ENCODE assay signal across 18 mouse cellular contexts in the genomic region with DNA sequence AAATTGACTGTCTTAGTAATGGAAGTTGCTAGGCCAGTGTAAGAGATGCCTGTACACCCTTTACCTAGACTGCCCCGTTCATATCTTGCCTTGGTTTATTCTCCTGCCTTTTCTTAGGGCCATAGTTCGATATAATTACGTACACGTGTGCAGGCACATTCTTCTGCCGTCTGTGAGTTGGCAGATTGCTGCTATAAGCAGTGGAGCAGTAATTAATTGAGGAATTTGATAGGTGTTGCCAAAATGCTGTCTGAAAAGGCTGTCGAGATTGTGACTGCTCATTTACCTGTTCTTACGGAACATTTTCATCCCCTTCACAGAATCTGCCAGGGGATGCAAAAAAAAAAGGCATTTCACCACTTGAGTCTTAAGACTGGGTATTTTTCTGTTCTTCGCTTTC.
"Had no signal": no experiment of that assay in that cellular context is flagged by ENCODE, and none has a peak within 500 bp of the region (broad histone marks: within the 10 kb centered on the region; RNA-seq: fewer than 3 reads in every experiment).

No protein-coding gene starts in this region.

- H3K4me2 ChIP-seq: liver, embryonic 12.5 days; liver, embryonic 15.5 days; lung, embryonic 15.5 days; midbrain, embryonic 13.5 days; neural tube, embryonic 13.5 days had no signal

- H3K27me3 ChIP-seq: liver, embryonic 12.5 days; liver, embryonic 15.5 days; lung, embryonic 15.5 days; megakaryocyte, embryonic 14.5 days; midbrain, embryonic 13.5 days; neural tube, embryonic 13.5 days had no signal

- ATAC-seq: liver, embryonic 12.5 days; midbrain, embryonic 13.5 days had no signal

- H3K4me3 ChIP-seq: layer of hippocampus, adult 2 months; liver, embryonic 12.5 days; liver, embryonic 15.5 days; lung, embryonic 15.5 days; midbrain, embryonic 10.5 days; midbrain, embryonic 13.5 days; myocyte; neural tube, embryonic 13.5 days had no signal

- DNase-seq: kidney, postnatal 25 days; layer of hippocampus, adult 9-11 months; liver; lung, adult 18-20 months; lung, postnatal 10 days; lung, postnatal 36 days; retina, postnatal 1 day; thymus, postnatal 36 days had no signal

- H3K4me1 ChIP-seq: lung, embryonic 15.5 days; midbrain, embryonic 10.5 days; midbrain, embryonic 13.5 days; neural tube, embryonic 13.5 days had no signal

- H3K9me3 ChIP-seq: liver, embryonic 12.5 days; liver, embryonic 15.5 days; lung, embryonic 15.5 days; megakaryocyte, embryonic 14.5 days; midbrain, embryonic 10.5 days; midbrain, embryonic 13.5 days; neural tube, embryonic 13.5 days had no signal

- H3K9ac ChIP-seq: liver, embryonic 12.5 days; liver, embryonic 15.5 days; lung, embryonic 15.5 days; midbrain, embryonic 13.5 days; neural tube, embryonic 13.5 days had no signal

- H3K27ac ChIP-seq: kidney, postnatal 0 days; layer of hippocampus, adult 2 months; liver, embryonic 12.5 days; liver, embryonic 15.5 days; lung, embryonic 15.5 days; midbrain, embryonic 10.5 days; midbrain, embryonic 13.5 days; neural tube, embryonic 13.5 days had no signal
